Mouse (Mus musculus): ENCODE measurements around the gene Lrrtm4. TPM values are rescaled to one million over a fixed set of nuclear protein-coding genes. Genes with fewer than 3 reads are reported as not detected.

The Lrrtm4 gene
- polyA plus RNA-seq, 1 experiment from 2014 or later: 1.3 TPM

GRCm38 (mm10) chr6:80126419-80126818 is 107.7 kb downstream of the Lrrtm4 start:
- Histone ChIP-seq H3K4me3 (ENCODE audit: low read depth, low read length) (no peak overlapping the region), H3K9ac (ENCODE audit: low read length) (no peak overlapping the region), H3K9me3 (ENCODE audit: control insufficient read depth, low read length) (no peaks in the 10 kb centered on the region), H3K27ac (replicated peaks; ENCODE audit: low read depth, low read length) (no peak overlapping the region), H3K36me3 (ENCODE audit: control insufficient read depth, insufficient read depth, low read length) (no peaks in the 10 kb centered on the region), H3K27me3 (ENCODE audit: control insufficient read depth, insufficient read depth, low read length) (no peaks in the 10 kb centered on the region), H3K4me1 (ENCODE audit: control insufficient read depth, insufficient read depth, low read length) (no peaks in the 10 kb centered on the region), H3K4me2 (ENCODE audit: low read depth, severe bottlenecking) (no peak overlapping the region)
- ATAC-seq (ENCODE audit: insufficient number of reproducible peaks, low FRiP score, low TSS enrichment, low read depth) (no peak), DNase-seq (ENCODE audit: low spot score) (no peak)
- 91% methylated on average over 1 of the region's 1 CpGs for WGBS

GRCm38 (mm10) chr6:80162585-80162984 is 143.9 kb downstream of the Lrrtm4 start:
- H3K4me3 ChIP-seq (ENCODE audit: low read depth, low read length): no peak overlapping the region
- H3K4me2 ChIP-seq (ENCODE audit: low read depth, severe bottlenecking): no peak overlapping the region
- no peaks in the 10 kb centered on the region for H3K27me3 ChIP-seq (ENCODE audit: control insufficient read depth, insufficient read depth, low read length)
- 68% methylated on average over 4 of the region's 4 CpGs for WGBS
- DNase-seq (ENCODE audit: low spot score): no peak
- H3K4me1 ChIP-seq (ENCODE audit: control insufficient read depth, insufficient read depth, low read length): no peaks in the 10 kb centered on the region
- no peak overlapping the region for H3K27ac ChIP-seq (replicated peaks; ENCODE audit: low read depth, low read length)
- ATAC-seq (ENCODE audit: insufficient number of reproducible peaks, low FRiP score, low TSS enrichment, low read depth): no peak
- H3K9me3 ChIP-seq (ENCODE audit: control insufficient read depth, low read length): no peaks in the 10 kb centered on the region
- H3K36me3 ChIP-seq (ENCODE audit: control insufficient read depth, insufficient read depth, low read length): no peaks in the 10 kb centered on the region
- no peak overlapping the region for H3K9ac ChIP-seq (ENCODE audit: low read length)

- DNase-seq (ENCODE audit: low spot score) (no peak), ATAC-seq (ENCODE audit: insufficient number of reproducible peaks, low FRiP score, low TSS enrichment, low read depth) (no peak)
- H3K36me3 ChIP-seq (ENCODE audit: control insufficient read depth, insufficient read depth, low read length): no peaks in the 10 kb centered on the region
- H3K9ac ChIP-seq (ENCODE audit: low read length): no peak overlapping the region
- H3K9me3 ChIP-seq (ENCODE audit: control insufficient read depth, low read length): no peaks in the 10 kb centered on the region
- H3K4me2 ChIP-seq (ENCODE audit: low read depth, severe bottlenecking): no peak overlapping the region
- H3K27ac ChIP-seq (replicated peaks; ENCODE audit: low read depth, low read length): no peak overlapping the region
- WGBS: 94% methylated on average over 1 of the region's 1 CpGs
- H3K4me3 ChIP-seq (ENCODE audit: low read depth, low read length): no peak overlapping the region
- H3K4me1 ChIP-seq (ENCODE audit: control insufficient read depth, insufficient read depth, low read length): no peaks in the 10 kb centered on the region
- H3K27me3 ChIP-seq (ENCODE audit: control insufficient read depth, insufficient read depth, low read length): no peaks in the 10 kb centered on the region
These were observed 163.2 kb downstream of the Lrrtm4 start for GRCm38 (mm10) chr6:80181916-80182315.

GRCm38 (mm10) chr6:80182353-80182752 is 163.7 kb downstream of the Lrrtm4 start:
- DNase-seq (ENCODE audit: low spot score): no peak
- WGBS: 87% methylated on average over 2 of the region's 2 CpGs
- no peaks in the 10 kb centered on the region for H3K36me3 ChIP-seq (ENCODE audit: control insufficient read depth, insufficient read depth, low read length)
- H3K4me2 ChIP-seq (ENCODE audit: low read depth, severe bottlenecking): no peak overlapping the region
- no peaks in the 10 kb centered on the region for H3K4me1 ChIP-seq (ENCODE audit: control insufficient read depth, insufficient read depth, low read length)
- H3K27ac ChIP-seq (replicated peaks; ENCODE audit: low read depth, low read length): no peak overlapping the region
- no peak overlapping the region for H3K4me3 ChIP-seq (ENCODE audit: low read depth, low read length)
- no peaks in the 10 kb centered on the region for H3K27me3 ChIP-seq (ENCODE audit: control insufficient read depth, insufficient read depth, low read length)
- no peak for ATAC-seq (ENCODE audit: insufficient number of reproducible peaks, low FRiP score, low TSS enrichment, low read depth)
- H3K9ac ChIP-seq (ENCODE audit: low read length): no peak overlapping the region
- no peaks in the 10 kb centered on the region for H3K9me3 ChIP-seq (ENCODE audit: control insufficient read depth, low read length)

GRCm38 (mm10) chr6:80185489-80186113 is 166.9 kb downstream of the Lrrtm4 start:
- Histone ChIP-seq H3K4me2 (ENCODE audit: low read depth, severe bottlenecking) (no peak overlapping the region), H3K9me3 (ENCODE audit: control insufficient read depth, low read length) (no peaks in the 10 kb centered on the region), H3K27me3 (ENCODE audit: control insufficient read depth, insufficient read depth, low read length) (no peaks in the 10 kb centered on the region), H3K9ac (ENCODE audit: low read length) (no peak overlapping the region), H3K36me3 (ENCODE audit: control insufficient read depth, insufficient read depth, low read length) (no peaks in the 10 kb centered on the region), H3K4me3 (ENCODE audit: low read depth, low read length) (no peak overlapping the region), H3K27ac (replicated peaks; ENCODE audit: low read depth, low read length) (no peak overlapping the region), H3K4me1 (ENCODE audit: control insufficient read depth, insufficient read depth, low read length) (no peaks in the 10 kb centered on the region)
- DNase-seq (ENCODE audit: low spot score) (no peak), ATAC-seq (ENCODE audit: insufficient number of reproducible peaks, low FRiP score, low TSS enrichment, low read depth) (no peak)
- 78% methylated on average over 6 of the region's 6 CpGs for WGBS

GRCm38 (mm10) chr6:80186791-80187190 is 168.1 kb downstream of the Lrrtm4 start:
- Histone ChIP-seq H3K4me2 (ENCODE audit: low read depth, severe bottlenecking) (no peak overlapping the region), H3K9me3 (ENCODE audit: control insufficient read depth, low read length) (no peaks in the 10 kb centered on the region), H3K27me3 (ENCODE audit: control insufficient read depth, insufficient read depth, low read length) (no peaks in the 10 kb centered on the region), H3K36me3 (ENCODE audit: control insufficient read depth, insufficient read depth, low read length) (no peaks in the 10 kb centered on the region), H3K27ac (replicated peaks; ENCODE audit: low read depth, low read length) (no peak overlapping the region), H3K9ac (ENCODE audit: low read length) (no peak overlapping the region), H3K4me1 (ENCODE audit: control insufficient read depth, insufficient read depth, low read length) (no peaks in the 10 kb centered on the region), H3K4me3 (ENCODE audit: low read depth, low read length) (no peak overlapping the region)
- DNase-seq (ENCODE audit: low spot score) (no peak), ATAC-seq (ENCODE audit: insufficient number of reproducible peaks, low FRiP score, low TSS enrichment, low read depth) (no peak)
- 67% methylated on average over 1 of the region's 1 CpGs for WGBS

GRCm38 (mm10) chr6:80209476-80209875 is 190.8 kb downstream of the Lrrtm4 start:
- DNase-seq (ENCODE audit: low spot score): no peak
- Histone ChIP-seq H3K9ac (ENCODE audit: low read length) (no peak overlapping the region), H3K27ac (replicated peaks; ENCODE audit: low read depth, low read length) (no peak overlapping the region), H3K27me3 (ENCODE audit: control insufficient read depth, insufficient read depth, low read length) (no peaks in the 10 kb centered on the region), H3K9me3 (ENCODE audit: control insufficient read depth, low read length) (no peaks in the 10 kb centered on the region), H3K36me3 (ENCODE audit: control insufficient read depth, insufficient read depth, low read length) (no peaks in the 10 kb centered on the region), H3K4me2 (ENCODE audit: low read depth, severe bottlenecking) (no peak overlapping the region), H3K4me3 (ENCODE audit: low read depth, low read length) (no peak overlapping the region), H3K4me1 (ENCODE audit: control insufficient read depth, insufficient read depth, low read length) (no peaks in the 10 kb centered on the region)
- ATAC-seq (ENCODE audit: insufficient number of reproducible peaks, low FRiP score, low TSS enrichment, low read depth): no peak
- 48% methylated on average over 2 of the region's 2 CpGs for WGBS

GRCm38 (mm10) chr6:80210281-80210680 is 191.6 kb downstream of the Lrrtm4 start:
- Histone ChIP-seq H3K36me3 (ENCODE audit: control insufficient read depth, insufficient read depth, low read length) (no peaks in the 10 kb centered on the region), H3K4me3 (ENCODE audit: low read depth, low read length) (no peak overlapping the region), H3K4me2 (ENCODE audit: low read depth, severe bottlenecking) (no peak overlapping the region), H3K4me1 (ENCODE audit: control insufficient read depth, insufficient read depth, low read length) (no peaks in the 10 kb centered on the region), H3K9ac (ENCODE audit: low read length) (no peak overlapping the region), H3K9me3 (ENCODE audit: control insufficient read depth, low read length) (no peaks in the 10 kb centered on the region), H3K27ac (replicated peaks; ENCODE audit: low read depth, low read length) (no peak overlapping the region), H3K27me3 (ENCODE audit: control insufficient read depth, insufficient read depth, low read length) (no peaks in the 10 kb centered on the region)
- 98% methylated on average over 5 of the region's 5 CpGs for WGBS
- DNase-seq (ENCODE audit: low spot score) (no peak), ATAC-seq (ENCODE audit: insufficient number of reproducible peaks, low FRiP score, low TSS enrichment, low read depth) (no peak)

GRCm38 (mm10) chr6:80261595-80261994 is 242.9 kb downstream of the Lrrtm4 start:
- no peak overlapping the region for H3K4me2 ChIP-seq (ENCODE audit: low read depth, severe bottlenecking)
- H3K27me3 ChIP-seq (ENCODE audit: control insufficient read depth, insufficient read depth, low read length): no peaks in the 10 kb centered on the region
- no peak for ATAC-seq (ENCODE audit: insufficient number of reproducible peaks, low FRiP score, low TSS enrichment, low read depth)
- no peak overlapping the region for H3K9ac ChIP-seq (ENCODE audit: low read length)
- H3K4me1 ChIP-seq (ENCODE audit: control insufficient read depth, insufficient read depth, low read length): no peaks in the 10 kb centered on the region
- H3K27ac ChIP-seq (replicated peaks; ENCODE audit: low read depth, low read length): no peak overlapping the region
- H3K36me3 ChIP-seq (ENCODE audit: control insufficient read depth, insufficient read depth, low read length): no peaks in the 10 kb centered on the region
- 87% methylated on average over 1 of the region's 1 CpGs for WGBS
- H3K4me3 ChIP-seq (ENCODE audit: low read depth, low read length): no peak overlapping the region
- H3K9me3 ChIP-seq (ENCODE audit: control insufficient read depth, low read length): no peaks in the 10 kb centered on the region
- DNase-seq (ENCODE audit: low spot score): no peak
